Mouse (Mus musculus) naive thymus-derived CD4-positive, alpha-beta T cell, adult 2 months (primary cell): ENCODE measurements around the gene Ces1h.
"Not testable (repeated sequence)": the region's sequence is repeated elsewhere in the genome, so short reads cannot be mapped to it uniquely, and the experiment has no call there.

Experiments
- DNase-seq: peaks from one replicate; pipeline ENCODE4 v3.0.0-alpha.2; 2011; ENCODE audit warnings: low read depth

Gene Ces1h

DNA sequence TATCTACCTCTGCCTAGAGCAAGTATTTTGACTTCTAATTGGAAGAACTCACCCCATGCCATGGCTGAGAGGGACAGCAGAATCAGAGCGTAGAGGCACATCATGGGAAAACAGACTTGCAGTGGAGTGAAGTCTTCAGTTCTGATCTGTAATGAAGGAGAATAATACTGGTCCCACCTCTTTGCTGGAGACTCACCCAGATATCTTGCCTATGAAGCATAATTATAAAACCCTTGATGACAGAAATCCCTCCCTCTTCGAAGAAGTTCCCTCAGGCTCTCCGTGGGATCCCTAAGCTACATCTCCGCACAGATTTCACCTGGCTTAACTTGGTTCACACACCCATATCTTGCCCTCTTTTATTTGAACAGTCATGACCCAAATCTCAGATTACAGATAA lies at the start of gene Ces1h:
Gene Ces1h (minus strand): TSS at position 101 of the 400 bp plus-strand sequence.
- DNase-seq: no peak

DNA sequence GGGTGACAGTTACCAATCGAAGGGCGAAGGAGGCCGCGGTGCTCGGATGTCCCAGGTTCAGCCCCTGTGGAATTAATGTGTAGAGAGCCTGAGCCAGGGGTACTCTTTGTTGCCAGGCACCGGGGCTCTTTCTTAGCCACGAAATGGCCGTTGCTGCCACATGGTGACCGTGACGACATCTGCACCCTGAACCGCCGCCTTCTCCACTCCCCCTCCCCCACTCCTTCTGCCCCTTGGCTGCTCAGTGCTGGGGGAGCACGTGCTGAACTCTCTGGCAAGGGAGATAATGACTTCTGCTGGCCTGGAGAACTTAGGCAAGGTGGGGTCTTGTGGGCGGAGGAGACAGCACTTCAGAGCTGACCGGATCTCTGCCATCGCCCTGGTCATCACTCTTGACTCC lies 47.7 kb upstream of the Ces1h start:
- no peak for DNase-seq

DNA sequence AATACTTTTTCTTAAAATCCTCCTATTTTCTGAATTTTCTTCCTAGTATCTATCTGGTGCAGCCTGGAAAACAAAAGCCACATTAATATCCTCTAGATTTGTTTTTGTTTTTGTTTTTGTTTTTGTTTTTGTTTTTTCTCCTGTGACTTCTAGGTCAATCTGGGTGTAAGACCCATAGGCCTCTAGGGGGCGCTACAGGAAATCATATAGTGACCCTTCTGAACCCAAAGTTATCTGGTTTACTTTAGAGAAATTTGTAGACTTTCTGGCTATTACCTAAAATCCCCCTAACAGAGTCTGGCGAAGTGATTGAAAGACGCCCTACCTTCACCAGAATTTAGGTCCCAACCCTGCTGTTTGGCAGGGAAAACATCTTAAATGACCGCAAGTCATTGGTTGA lies 35.9 kb upstream of the Ces1h start:
- DNase-seq: no peak

GRCm38 (mm10) chr8:93408830-93409229 lies 29.3 kb upstream of the Ces1h start:
- DNase-seq: no peak

GRCm38 (mm10) chr8:93399698-93400097 lies 20.2 kb upstream of the Ces1h start:
- no peak for DNase-seq

DNA sequence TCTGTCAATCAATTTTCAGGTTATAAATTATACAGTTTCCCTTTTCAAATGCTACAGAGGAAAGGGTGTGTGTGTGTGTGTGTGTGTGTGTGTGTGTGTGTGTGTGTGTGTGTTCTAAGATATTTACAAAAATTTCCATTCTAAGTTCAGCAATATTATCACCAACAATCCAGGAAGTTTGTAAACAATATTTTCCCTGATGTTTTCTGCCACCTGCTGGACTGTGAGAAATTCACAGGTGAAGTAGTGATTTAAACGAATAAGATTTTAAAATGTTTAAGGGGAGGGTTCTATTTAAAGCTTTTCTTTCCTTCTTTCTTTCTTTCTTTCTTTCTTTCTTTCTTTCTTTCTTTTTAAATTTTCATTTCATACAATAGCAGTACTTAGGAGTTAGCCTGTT lies 18.5 kb upstream of the Ces1h start:
- DNase-seq: no peak

- DNase-seq: not testable (repeated sequence)
Observed at GRCm38 (mm10) chr8:93394079-93394619, 14.6 kb upstream of the Ces1h start.

- no peak for DNase-seq
Observed at GRCm38 (mm10) chr8:93369481-93369880, 10.0 kb downstream of the Ces1h start.

GRCm38 (mm10) chr8:93360113-93360512 lies 19.4 kb downstream of the Ces1h start:
- no peak for DNase-seq

GRCm38 (mm10) chr8:93339531-93339930 lies 40.0 kb downstream of the Ces1h start:
- no peak for DNase-seq

- DNase-seq: no peak
Observed at GRCm38 (mm10) chr8:93337207-93337606, 42.3 kb downstream of the Ces1h start, which contains the start of gene Ces1g. Ces1g (minus strand) TSS chr8:93337308.

- DNase-seq: no peak
Observed at GRCm38 (mm10) chr8:93332703-93333102, 46.8 kb downstream of the Ces1h start.

- no peak for DNase-seq
Observed at GRCm38 (mm10) chr8:93331151-93331550, 48.4 kb downstream of the Ces1h start.

GRCm38 (mm10) chr8:93325123-93325522 lies 54.4 kb downstream of the Ces1h start:
- no peak for DNase-seq

GRCm38 (mm10) chr8:93317031-93317430 lies 62.5 kb downstream of the Ces1h start:
- DNase-seq: no peak

DNA sequence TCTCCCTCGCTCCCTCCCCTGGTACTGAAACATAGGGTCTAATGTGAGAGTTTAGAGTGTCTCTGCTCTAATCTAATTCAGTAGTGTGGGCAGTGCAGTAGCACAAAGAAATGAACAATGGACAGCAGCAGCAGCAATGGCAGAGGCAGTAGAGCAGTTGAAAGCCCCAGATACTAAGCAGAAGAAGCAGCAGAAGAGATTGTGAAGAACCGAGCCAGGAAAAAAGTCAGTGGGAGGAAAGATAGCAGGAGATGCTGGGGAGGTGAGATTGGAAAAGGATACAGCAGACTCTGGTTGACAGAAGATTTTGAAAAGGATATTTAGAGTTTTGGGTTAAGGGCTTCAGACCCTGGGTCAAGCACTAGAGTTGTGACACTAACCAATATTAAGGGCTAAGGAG lies 64.0 kb downstream of the Ces1h start:
- no peak for DNase-seq
